Mouse (Mus musculus) E14TG2a.4 (cell line): ENCODE results near the gene 1700016C15Rik.

ENCODE experiments used
- H3K27me3 ChIP-seq: 2 replicates; pipeline ENCODE4 v1.6.1; 2014; ENCODE audit warnings: low read length, control low read depth; ENCODE audit not compliant: insufficient read depth
- H3K36me3 ChIP-seq: 2 replicates; pipeline ENCODE4 v1.6.1; 2014; ENCODE audit warnings: low read length, control low read depth; ENCODE audit not compliant: insufficient read depth
- H3K4me1 ChIP-seq: replicated peaks from 2 replicates; pipeline ENCODE4 v1.6.1; 2014; ENCODE audit warnings: low read depth, low read length, control low read depth
- H3K4me3 ChIP-seq: replicated peaks from 2 replicates; pipeline ENCODE4 v1.5.1; 2014; ENCODE audit warnings: mild to moderate bottlenecking, low read length
- H3K9me3 ChIP-seq: 2 replicates; pipeline ENCODE4 v1.6.1; 2014; ENCODE audit warnings: low read length, control low read depth
- CTCF ChIP-seq: conservative IDR thresholded peaks from 2 replicates; pipeline ENCODE4 v1.5.1; 2014; ENCODE audit warnings: low read length
- NANOG ChIP-seq: IDR thresholded peaks from 2 replicates; pipeline ENCODE4 v1.6.1; 2014; ENCODE audit warnings: borderline replicate concordance, low read length, mixed read lengths
- POU5F1 ChIP-seq: IDR thresholded peaks from 2 replicates; pipeline ENCODE4 v1.6.1; 2014; ENCODE audit warnings: low read length, borderline replicate concordance

Gene 1700016C15Rik

DNA sequence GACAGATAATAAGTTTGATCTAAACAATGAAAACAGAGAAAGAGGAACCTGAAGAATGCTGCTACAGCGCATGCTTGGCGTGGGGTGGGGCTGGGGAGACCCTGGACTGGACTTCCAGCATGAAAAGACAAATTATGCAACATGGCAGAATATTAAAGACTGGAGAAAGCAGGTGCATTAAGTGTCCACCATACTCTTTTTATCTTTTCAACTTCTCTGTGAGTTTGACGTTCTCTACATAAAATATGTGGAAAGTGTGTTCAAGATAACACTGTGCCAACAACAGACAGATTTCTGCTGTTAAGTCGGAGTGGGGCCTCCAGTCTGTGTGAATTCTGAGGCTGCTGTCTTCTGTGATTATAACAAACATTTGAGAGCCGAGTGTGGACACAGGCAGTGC, 2.7 kb upstream of the 1700016C15Rik start:
- Histone ChIP-seq H3K4me1 (peaks cover 11% of the 10 kb centered on the region), H3K9me3 (no peaks in the 10 kb centered on the region), H3K27me3 (no peaks in the 10 kb centered on the region), H3K36me3 (no peaks in the 10 kb centered on the region), H3K4me3 (no peak overlapping the region)
- TF ChIP-seq CTCF: no peak
- TF ChIP-seq POU5F1: no peak
- no peak for TF ChIP-seq NANOG

GRCm38 (mm10) chr1:177727883-177728525, 1.6 kb upstream of the 1700016C15Rik start:
- no peak overlapping the region for H3K4me3 ChIP-seq
- TF ChIP-seq NANOG (no peak), POU5F1 (no peak), CTCF (no peak)
- no peaks in the 10 kb centered on the region for H3K36me3 ChIP-seq
- H3K27me3 ChIP-seq: no peaks in the 10 kb centered on the region
- peaks cover 11% of the 10 kb centered on the region for H3K4me1 ChIP-seq
- no peaks in the 10 kb centered on the region for H3K9me3 ChIP-seq

DNA sequence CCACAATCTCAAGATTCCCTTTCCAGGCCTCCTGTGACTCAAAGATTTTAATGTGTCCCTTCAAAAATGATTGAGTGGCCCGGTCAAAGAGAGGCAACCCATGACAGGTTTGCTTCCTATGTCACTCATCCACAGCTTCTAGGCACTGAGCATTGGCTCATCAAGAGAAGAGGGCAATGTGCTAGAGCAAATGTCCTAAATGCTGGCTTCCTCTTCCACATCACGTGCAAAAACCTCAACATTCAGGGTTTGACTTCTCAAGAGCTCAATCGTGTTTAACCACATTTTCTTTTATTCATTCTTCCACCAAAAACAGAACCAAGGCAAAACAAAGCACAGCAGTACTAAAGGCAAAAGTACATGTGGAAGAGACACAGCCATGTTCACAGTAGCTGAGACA, 2.4 kb downstream of the 1700016C15Rik start:
- Histone ChIP-seq H3K36me3 (no peaks in the 10 kb centered on the region), H3K27me3 (no peaks in the 10 kb centered on the region), H3K4me1 (0 out of 2 replicates have a peak, but pooled peaks cover under 1% of the 10 kb centered on the region), H3K4me3 (no peak overlapping the region), H3K9me3 (peaks cover 6% of the 10 kb centered on the region; the same call in 1 of the 2 replicates)
- no peak for TF ChIP-seq NANOG
- TF ChIP-seq CTCF: no peak
- no peak for TF ChIP-seq POU5F1

DNA sequence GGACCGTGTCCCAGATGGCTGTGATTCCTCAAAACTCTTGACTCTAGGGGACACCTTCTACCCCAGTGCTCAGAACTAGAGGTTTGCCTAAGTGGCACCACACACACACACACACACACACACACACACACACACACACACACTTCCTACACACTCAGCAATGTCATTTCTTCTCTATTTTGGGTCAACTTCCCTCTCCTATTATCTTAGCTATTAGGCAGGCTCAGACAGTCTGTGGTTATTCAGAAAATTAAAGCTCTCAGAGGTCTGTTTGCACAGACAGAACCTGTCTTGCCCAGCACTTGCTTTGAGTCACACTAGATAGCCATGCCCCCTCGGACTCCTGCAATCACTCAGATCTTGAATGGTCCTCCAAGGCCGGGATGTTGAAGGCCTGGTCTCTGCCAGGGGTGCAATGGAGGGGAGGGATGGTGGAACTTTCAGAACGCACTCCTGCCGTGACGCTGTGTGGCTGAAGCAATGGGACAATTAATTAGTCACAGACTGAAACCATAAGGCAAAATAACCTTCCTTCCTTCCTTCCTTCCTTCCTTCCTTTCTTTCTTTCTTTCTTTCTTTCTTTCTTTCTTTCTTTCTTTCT, 8.0 kb downstream of the 1700016C15Rik start:
- H3K9me3 ChIP-seq: peaks cover 6% of the 10 kb centered on the region; the same call in 1 of the 2 replicates
- H3K4me1 ChIP-seq: no peaks in the 10 kb centered on the region
- no peak overlapping the region for H3K4me3 ChIP-seq
- no peaks in the 10 kb centered on the region for H3K36me3 ChIP-seq
- H3K27me3 ChIP-seq: no peaks in the 10 kb centered on the region
- TF ChIP-seq CTCF: no peak
- TF ChIP-seq POU5F1: no peak
- TF ChIP-seq NANOG: no peak

DNA sequence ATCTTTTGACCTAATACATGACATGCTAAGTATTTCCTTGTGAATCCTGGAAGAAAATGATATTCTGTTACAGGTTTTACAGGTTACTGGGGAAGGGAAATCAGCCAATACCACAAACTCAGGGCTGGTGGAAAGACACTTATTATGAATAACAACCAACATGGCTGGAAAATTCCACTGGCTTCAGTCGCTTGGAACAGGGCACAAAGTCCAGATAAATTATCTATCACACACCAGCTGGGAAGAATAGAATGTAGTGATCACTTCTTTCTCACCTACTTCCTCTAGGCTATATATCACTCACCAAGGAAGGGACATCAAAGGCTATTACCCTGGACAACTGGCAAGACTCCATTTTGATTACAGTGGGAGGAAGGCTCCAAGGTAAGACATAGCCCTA, 11.1 kb downstream of the 1700016C15Rik start:
- Histone ChIP-seq H3K27me3 (no peaks in the 10 kb centered on the region), H3K36me3 (no peaks in the 10 kb centered on the region), H3K9me3 (peaks cover 6% of the 10 kb centered on the region), H3K4me1 (peaks cover 12% of the 10 kb centered on the region), H3K4me3 (no peak overlapping the region)
- no peak for TF ChIP-seq CTCF

DNA sequence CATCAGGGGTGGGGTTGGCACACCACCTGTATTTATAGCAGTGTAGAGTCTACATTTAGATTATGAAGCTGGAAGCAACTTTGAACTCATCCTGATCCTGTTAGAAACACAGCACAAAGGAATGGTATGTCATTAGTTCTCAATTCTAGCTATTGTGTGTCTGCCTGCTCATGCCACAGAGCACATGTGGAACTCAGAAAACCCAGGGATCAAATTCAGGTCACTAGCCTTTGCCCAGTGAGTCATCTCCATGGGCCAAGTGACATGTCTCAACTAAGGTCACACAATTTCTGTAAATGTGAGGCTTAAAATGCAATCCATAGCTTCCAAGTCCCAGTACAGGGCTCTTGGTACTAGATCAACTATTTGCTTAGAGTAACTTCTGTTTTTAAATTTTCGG, 12.5 kb downstream of the 1700016C15Rik start:
- no peaks in the 10 kb centered on the region for H3K27me3 ChIP-seq
- no peaks in the 10 kb centered on the region for H3K36me3 ChIP-seq
- peaks cover 9% of the 10 kb centered on the region for H3K9me3 ChIP-seq
- peaks cover 12% of the 10 kb centered on the region for H3K4me1 ChIP-seq
- no peak for TF ChIP-seq NANOG
- TF ChIP-seq POU5F1: no peak
- TF ChIP-seq CTCF: no peak
- no peak overlapping the region for H3K4me3 ChIP-seq

DNA sequence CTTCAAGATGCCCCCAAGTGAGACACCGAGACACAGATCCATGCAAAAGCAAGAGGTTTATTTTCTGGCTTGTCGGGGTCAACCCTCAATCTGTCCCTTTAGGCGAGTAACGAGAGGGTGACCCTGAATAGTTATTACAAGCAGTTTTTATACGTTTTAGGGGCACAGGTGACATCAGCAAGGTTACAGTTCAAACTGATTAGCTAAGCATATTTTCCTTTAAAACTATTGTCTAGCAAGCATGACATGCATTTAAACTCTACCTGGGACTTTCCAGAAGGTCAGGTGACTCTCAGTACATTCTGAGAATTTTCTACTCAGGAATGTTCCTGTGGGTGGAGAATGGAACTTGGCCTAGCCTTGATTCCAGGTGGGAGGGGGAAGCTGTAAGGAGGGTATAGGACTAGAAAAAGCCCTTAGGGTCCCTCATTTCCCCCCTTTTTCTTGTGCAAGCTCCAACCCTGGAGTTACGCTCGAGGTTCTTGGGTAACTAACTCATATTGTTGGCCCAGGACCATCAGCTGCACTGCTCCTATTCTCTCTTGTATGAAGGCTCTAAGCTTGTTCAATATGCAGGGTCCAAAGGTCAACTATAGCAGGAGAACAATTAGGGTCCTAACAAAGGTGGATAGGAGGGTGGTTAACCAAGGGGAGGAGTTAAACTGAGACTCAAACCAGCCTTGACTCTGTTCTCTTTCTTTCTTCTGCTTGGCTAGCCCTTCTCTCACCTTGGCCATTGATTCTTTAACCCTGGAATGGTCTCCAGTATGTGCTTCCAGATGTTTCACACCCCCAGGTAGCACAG, 15.1 kb downstream of the 1700016C15Rik start:
- Histone ChIP-seq H3K4me3 (no peak overlapping the region), H3K27me3 (no peaks in the 10 kb centered on the region), H3K36me3 (peaks cover 11% of the 10 kb centered on the region), H3K9me3 (peaks cover 26% of the 10 kb centered on the region), H3K4me1 (peaks cover 12% of the 10 kb centered on the region)
- TF ChIP-seq CTCF (no peak), NANOG (no peak), POU5F1 (no peak)

DNA sequence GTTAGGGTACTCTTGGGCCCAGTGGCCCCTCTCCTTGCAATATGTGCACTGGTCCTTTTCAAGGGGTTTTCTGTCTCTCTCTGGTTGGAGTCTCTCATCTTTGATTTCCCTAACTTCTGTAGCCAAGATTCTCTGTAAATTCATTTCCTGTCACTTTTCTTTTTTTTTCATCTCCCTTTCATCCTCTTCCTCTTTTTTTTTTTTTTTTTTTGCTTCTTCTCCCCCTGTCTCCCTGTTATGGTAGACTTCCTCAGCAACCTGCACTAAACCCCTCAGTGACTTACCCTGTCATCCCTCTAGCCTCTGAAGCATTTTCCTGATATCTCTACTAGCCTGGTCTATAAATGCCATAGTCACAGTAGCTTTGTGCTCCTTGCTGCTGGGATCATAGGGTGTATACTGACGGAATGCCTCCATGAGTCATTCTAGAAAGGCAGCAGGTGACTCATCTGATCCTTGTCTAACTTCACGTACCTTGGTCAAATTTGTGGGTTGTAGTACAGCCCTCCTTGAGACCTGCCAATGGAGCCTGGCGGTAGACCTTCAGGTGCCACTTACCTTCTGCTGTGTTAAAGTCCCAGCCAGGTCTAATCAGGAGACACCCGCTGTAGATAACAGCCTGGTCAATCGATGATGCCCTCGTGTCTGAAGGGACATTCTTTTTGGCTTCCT, 18.4 kb downstream of the 1700016C15Rik start:
- no peak for TF ChIP-seq CTCF
- no peak for TF ChIP-seq POU5F1
- no peak for TF ChIP-seq NANOG
- Histone ChIP-seq H3K27me3 (no peaks in the 10 kb centered on the region), H3K36me3 (peaks cover 21% of the 10 kb centered on the region), H3K9me3 (peaks cover 51% of the 10 kb centered on the region), H3K4me3 (no peak overlapping the region), H3K4me1 (peaks cover 15% of the 10 kb centered on the region)
